Mouse (Mus musculus): ENCODE measurements at regions not wholly inside any gene's neighbourhood (a gene's known extent, or its start where the extent isn't known, plus 50 kb on each side); places are given as distances from the start of the nearest gene placed in this dataset.

- DNase-seq: no peak
These were observed 387.6 kb downstream of the D3Ertd751e start for GRCm38 (mm10) chr3:42129821-42130560.

DNA sequence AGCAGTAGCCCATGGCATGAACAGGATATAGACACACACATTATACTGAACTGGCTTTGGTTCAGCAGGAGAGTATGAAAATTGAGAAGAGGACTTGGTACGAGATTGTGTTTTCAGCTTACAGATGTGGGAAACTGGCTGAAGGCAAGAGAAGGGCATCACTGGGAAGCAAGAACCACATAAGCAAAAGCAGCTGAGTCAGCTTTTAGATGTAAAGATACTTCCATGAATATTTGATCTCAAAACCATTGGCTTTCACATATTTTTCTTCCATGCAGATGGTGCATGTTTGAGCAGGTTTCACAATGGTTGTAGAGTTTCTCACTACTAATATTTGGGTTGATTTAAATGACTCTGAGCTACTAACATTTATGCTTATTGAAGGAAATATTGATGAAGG lies 389.9 kb downstream of the D3Ertd751e start:
- DNase-seq: no peak

GRCm38 (mm10) chr3:42153372-42153771 lies 411.0 kb downstream of the D3Ertd751e start:
- DNase-seq: no peak

- no peak for DNase-seq
These were observed 412.5 kb downstream of the D3Ertd751e start for GRCm38 (mm10) chr3:42154909-42155308.

GRCm38 (mm10) chr3:42163666-42164065 lies 421.3 kb downstream of the D3Ertd751e start:
- DNase-seq: no peak

DNA sequence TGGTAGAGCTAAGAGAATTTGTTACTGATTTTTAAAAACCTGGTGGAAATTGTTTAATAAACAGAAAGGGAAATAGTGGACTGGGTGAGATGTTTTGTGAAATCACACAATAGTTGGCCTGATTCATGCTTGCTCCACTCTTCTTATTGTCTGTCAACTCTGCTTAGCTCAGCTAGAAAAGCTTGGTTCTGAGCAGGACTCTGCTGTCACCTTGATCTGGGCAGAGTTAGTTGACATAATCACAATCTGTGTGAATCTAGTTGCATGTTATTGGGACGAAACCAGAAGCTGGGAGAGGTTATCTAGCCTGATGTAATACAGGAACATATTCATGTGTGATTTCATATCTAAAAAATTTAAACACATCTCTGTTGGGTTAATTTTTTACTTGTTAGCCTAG lies 456.8 kb downstream of the D3Ertd751e start:
- DNase-seq: no peak

DNA sequence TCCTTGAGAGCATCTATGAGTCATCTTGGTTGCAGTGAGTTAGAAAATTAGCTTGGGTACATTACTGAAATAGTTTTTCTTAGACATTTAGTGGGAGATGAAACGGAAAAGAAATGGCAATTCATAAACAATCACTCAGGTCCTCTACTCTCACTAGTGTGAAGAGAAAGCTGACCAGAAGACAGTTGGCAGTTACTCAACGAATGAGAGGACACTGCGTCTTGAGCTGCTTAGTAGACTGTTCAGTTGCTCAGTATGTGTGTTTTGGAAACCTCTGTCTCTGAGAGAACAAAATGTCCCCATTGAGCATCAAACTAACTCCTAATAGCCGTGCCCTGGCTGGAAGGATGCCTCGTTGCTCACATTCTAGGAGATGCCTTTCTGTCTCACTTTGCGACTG lies 459.0 kb downstream of the D3Ertd751e start:
- no peak for DNase-seq

- DNase-seq: no peak
These were observed 463.2 kb downstream of the D3Ertd751e start for GRCm38 (mm10) chr3:42205640-42206039.

GRCm38 (mm10) chr3:42211420-42211819 lies 469.0 kb downstream of the D3Ertd751e start:
- no peak for DNase-seq

DNA sequence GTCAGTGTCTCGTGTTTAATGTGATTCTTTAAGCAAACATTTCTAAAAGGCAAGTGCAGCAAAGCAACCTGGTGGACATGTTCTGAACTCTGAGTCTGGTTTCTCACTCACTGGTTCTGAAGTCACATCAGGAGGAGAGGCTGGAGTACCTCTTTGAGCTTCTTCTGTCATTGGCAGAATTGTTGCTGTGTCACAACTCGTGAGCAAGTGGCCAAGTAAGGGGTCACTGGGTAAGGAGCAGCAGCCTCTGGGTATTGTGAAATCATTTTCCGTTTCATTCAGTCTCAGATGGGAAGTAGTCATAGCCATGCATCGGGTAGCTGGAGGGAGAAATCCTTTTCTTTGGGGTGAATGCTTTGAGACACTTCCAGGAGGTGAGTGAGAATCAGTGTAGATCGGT lies 470.0 kb downstream of the D3Ertd751e start:
- DNase-seq: no peak

DNA sequence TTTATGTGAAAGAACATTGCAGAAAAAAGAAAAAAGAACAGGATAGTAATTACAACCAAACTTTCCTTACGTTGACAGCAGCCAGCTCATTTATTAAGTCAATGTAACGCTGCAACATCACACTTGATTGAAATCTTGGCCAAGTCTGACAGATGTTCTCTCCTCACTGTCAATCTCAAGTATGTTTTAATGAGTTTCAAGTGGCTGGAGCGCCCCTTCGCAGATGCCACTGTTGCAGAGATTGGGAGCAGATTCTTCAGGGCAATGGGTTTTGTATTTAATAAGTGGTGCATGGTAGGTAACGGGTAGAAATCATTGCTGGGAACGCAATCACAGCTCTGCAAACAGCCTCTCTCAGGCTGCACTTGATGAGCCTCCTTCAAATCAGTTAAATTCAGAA lies 470.8 kb downstream of the D3Ertd751e start:
- DNase-seq: no peak

DNA sequence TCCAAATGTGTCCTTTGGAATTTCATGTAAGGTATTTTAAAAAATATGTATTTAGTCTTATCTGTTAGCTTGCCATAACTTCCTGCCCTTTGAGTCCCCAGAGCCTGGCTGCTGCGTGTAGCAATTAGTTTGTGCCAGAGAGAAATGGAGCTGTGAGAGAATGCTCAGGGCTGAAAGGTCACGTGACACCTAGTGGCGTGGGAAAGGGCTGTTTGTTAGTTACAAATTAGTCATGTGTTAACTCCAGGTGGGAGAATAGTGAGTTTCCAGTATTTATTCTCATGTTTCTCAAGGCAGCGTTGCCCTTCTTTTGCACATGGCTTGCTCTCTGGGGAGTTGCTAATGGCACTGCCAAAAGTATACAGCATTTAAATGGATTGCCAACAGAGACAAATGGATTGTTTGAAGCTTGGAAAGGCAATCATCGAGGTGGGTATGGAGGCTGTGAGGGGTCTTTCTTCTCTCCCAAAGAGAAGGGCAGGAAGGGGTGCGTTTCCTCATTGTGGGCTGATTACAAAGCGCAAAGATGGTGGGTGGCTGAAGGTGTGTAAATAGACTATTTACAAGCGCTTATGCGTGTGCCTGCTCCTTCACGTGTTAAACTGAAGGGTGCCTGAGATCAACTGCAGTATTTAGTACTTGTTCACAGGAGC lies 472.3 kb downstream of the D3Ertd751e start:
- DNase-seq: no peak

DNA sequence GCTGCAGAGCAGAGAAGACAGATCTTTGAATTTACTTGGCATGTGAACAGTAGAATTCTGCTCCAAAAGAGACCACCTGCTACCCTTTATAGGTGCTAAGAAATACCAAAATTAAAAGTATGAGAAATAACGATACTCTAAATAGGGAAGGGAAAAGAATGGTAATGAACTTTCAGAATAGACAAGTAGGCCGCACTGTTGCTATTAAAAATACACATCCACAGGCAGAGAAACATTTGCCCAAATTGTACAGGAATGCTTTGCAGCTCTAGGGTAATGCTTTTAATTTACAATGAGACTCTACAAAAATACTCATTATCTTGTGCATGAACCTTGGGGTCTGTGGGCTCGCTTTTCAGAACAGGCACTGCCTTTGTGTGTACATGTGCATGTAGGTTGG lies 476.3 kb downstream of the D3Ertd751e start:
- no peak for DNase-seq

GRCm38 (mm10) chr3:42227679-42228398 lies 485.4 kb downstream of the D3Ertd751e start:
- peak; percentile 66 to 77 for DNase-seq

GRCm38 (mm10) chr3:42228399-42228755 lies 486.0 kb downstream of the D3Ertd751e start:
- peak; percentile 6 to 37 for DNase-seq

DNA sequence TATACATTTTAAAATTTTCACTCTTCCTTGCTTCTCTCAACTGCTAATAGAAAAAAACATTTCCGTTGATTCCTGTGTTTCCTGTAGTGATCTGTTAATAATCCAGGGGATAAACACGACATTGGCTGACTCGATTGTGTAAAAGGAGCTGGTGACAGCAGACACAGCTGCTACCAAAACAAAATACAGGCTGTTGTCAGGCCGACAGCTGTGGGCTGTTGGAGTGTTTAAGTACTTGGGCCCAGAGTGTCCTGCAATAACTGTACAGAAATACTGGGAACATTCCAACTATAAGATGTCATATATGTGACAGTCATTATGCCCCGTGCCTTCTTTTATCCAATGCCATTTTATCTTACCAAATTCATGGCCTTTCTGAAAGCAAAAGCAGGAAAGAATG lies 489.9 kb downstream of the D3Ertd751e start:
- no peak for DNase-seq

GRCm38 (mm10) chr3:42233756-42234155 lies 491.3 kb downstream of the D3Ertd751e start:
- DNase-seq: no peak

DNA sequence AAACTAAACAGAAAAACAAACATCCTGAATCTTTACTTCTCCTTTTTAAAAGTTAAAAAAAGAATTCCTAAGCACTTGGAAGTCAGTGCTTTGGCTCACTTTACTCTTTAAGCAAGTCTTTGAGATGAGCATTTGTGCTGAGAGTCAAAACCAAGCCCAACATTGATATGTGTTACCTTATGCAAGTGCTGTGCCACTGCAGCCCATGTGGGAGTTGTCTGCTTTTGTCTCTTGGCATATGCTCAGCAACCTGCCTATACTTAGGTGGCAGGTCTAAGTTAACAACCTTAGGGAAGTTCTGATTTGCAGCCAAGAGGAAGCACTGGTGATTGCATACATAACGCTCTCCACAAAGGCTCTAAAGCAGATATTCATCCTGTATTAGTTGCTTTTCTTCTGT lies 493.1 kb downstream of the D3Ertd751e start:
- no peak for DNase-seq
